Mouse (Mus musculus): ENCODE measurements at regions not wholly inside any gene's neighbourhood (a gene's known extent, or its start where the extent isn't known, plus 50 kb on each side); places are given as distances from the start of the nearest gene placed in this dataset.

DNA sequence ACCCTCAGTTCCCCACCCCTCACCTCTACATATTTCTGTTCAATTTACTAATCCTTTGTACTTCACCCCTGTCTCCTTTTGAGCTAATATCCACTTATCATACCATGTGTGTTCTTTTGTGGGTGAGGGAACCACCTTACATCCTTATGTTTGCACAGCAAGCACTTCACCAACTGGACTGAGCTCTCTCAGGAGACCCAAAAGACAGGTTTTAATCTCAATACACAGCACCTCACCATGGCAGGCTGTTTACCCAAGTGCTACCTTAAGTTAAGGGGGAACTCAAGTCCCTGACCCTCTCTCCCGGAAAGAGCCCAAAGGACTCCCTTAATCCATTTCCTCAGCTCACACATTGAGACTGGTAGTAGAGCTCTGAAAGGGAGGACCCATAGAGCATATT is 62.3 kb upstream of the Agr3 start:
- DNase-seq (ENCODE audit: low spot score), result no peak

DNA sequence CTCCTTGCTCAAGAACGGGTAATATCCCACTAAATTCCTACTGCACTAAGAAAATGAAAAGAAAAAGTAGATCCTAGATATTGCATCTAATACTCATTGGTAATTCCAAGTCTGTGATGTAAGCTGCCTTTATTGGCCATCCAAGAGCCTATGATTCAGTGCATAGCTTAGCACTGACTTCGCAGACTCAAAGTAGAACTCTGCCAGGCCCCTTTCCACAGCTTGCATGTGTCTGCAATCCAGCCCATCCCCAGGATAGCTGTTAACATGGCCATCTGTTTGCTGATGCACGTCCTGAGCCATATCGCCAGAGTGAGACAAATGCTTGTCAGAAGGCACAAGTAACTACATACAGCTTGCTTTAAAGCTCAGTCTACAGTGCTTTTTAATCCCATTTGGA is 72.3 kb upstream of the Agr3 start:
- DNase-seq (ENCODE audit: low spot score), result no peak

DNA sequence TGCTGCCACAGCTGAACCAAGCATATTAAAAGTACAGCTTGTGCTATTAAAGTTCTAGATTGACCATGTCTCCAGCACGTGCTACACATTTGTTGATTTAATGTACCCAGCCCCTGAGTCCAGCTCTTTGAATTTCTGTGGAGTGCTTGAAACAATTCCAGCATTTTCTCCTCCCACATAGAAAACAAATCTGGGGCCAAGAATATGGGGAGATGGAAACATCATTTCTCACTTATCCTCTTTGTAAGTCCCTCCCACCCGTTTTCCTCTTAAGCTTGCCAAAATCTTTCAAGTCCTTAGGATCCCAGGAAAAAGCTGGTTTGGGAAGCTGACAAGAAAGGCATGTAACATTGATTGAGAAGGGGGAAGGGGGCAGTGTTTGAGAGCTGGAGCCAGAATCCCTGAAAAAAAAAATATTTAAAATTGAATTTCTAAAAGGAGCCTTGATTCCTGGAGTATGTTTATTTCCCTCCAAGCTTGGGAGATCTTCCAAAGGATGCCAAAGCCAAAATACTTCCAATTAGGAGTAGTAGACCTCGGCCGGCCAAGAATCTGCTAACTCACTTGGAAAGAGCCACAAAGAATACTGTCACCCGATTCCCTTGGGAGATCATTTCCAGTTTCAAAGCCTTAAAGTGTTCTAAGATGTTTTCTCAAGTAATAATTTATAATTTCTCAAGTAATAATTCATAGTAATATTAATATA is 78.4 kb upstream of the Agr3 start:
- DNase-seq (ENCODE audit: low spot score), result no peak

DNA sequence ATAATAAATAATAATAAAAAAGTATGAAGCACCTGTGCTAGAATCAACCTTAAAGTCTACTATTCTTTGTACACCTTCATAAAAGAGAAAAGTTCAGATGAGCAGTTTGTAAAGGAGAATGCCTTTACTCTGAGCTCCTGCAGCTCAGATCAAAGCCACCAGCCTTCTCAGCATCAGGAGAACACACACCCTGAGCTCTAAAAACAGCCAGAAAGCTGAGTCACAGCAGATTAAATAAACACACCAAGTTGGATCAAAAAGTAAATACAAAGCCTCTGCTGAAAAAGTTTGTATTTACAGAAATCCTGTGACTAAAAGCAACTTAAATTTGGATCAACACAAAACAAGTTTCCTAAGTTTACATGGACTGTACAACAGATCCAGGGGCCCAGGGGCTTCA is 88.5 kb upstream of the Agr3 start:
- DNase-seq (ENCODE audit: low spot score), result no peak

DNA sequence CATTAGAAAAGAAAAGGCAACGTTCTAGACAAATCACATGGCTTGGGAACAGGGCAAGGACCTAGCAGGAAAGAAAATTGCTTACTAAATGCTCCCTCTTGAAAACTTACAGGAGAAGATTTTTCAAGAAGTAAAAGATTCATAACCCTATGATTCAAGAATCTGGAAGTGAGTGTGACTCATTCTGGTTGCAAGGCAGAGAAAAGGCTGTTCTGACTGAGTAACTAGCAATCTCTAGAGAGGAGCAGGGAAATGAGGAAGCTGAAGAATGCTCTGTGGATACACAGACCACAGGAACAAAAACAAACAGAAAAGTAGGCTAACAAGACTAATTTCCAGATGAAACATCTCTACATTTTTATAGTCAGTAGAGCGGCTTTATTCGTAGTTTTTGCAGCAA is 92.1 kb upstream of the Agr3 start:
- no peak for DNase-seq (ENCODE audit: low spot score)

DNA sequence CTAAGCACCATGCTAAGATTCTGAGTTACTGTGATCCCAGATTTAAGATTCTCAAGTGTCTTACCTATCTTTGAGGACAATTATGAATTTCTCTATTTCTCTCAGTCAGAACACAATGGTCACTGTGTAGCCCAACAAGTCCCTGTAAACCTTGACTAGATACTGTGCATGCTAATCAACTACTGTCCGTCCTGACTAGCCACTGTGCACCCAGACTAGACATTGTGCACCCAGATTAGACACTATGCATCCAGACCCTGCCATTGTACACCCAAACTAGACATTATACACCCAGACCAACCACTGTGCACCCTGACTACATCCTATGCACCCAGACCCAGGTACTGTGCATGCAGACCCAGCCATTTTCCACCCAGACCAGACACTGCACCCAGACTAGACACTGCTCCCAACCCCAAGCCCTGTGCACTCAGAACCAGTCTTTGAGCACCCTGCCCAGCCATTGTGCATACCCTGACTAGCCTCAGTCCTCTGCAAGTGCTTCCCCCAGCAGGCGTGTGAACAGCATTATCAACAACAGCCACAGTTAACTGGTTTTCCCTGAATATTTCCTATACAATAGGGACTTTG is 93.4 kb upstream of the Agr3 start:
- DNase-seq (ENCODE audit: low spot score), result no peak

DNA sequence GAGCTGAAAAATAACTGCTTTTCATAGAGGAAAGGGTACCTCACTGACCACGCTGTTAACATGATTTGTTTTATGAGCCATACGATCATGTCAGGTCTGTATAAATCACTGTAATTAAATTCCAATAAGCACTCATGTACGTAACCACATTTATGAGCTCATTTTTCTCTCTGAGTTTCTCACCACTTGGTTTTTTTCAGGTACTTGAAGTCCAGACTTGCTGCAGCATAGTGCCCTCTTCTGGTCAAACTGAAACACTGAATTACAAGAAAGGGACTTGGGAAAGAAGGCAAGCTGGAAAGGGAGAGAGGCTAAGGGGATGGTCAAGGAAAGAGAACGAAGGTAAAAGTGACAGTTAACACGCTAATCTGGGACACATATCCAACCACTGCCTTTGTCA is 94.2 kb upstream of the Agr3 start:
- peak; percentile 10 for DNase-seq (ENCODE audit: low spot score)

DNA sequence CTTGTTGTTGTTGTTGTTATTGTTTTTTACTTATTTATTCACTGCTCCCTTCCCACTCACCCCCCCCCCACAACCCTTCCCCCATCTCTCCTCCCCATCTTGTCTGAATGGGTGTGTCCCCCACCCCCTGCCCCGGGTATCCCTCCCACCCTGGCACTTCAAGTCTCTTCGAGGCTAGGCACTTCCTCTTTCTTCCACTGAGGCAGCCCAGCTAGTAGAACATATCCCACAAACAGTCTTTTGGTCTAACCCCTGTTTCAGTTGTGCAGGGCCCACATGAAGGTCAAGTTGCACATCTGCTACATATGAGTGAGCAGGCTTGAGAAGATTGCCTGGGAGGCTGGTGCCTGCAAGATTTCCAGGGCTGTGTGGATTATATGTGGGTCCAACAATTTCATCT is 97.6 kb upstream of the Agr3 start:
- no peak for DNase-seq (ENCODE audit: low spot score)

DNA sequence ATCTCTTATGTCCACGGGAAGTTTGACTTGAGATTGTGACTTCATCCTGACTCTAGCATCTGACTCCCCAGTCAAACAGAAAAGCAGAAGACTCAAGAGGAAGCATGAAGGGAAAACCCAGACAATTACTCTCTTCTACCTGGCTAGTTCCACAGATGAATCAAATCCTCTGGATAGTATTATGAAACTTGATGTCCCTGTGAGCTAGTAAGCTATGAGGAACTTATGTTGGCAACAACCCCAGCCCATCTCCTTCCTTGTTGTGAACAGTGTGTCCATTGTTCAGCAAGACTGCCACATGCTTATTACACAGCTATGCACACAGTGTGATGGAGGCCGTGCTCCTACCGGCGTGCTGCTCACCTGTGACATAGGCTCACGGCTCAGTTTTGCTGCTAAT is 98.4 kb upstream of the Agr3 start:
- DNase-seq (ENCODE audit: low spot score), result no peak

DNA sequence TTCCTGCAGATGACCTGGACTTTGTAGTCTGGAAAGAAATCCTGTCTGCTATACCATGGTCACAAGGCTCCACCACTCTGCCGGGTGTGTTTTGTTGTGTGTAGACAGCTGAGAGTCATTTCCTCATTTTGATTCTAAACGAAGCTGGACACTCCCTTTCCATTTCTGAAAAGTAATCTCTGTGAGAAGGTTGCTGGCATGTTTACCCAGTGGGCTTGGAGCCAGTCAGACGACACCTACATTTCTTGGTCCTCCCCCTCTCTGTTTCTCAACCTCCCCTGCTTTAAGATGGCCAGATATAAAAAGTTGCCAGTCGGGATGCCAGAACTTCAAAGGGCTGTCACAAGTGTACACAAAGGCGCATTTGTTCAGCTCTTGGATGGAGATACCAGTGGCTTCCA is 100.8 kb upstream of the Agr3 start:
- DNase-seq (ENCODE audit: low spot score), result no peak

DNA sequence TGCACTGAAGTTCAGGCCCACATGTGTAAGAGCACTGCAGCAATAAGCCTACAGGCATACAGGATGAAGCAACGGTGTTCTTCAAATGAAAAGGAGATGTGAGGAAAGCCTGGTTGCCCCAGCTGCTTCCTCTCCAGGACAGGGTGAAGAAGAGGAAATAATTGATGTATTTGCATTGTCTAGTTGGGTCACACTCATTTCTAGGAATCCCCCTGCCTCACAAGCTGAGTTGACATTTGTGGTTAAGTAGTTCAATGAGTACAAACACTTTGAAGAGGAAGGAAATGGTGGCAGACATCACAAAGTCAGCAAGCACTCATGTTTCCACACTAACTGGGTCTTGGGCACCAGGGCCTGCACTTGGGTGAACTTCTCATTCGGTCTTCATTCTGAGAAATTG is 126.2 kb upstream of the Agr3 start:
- no peak for DNase-seq (ENCODE audit: low spot score)

DNA sequence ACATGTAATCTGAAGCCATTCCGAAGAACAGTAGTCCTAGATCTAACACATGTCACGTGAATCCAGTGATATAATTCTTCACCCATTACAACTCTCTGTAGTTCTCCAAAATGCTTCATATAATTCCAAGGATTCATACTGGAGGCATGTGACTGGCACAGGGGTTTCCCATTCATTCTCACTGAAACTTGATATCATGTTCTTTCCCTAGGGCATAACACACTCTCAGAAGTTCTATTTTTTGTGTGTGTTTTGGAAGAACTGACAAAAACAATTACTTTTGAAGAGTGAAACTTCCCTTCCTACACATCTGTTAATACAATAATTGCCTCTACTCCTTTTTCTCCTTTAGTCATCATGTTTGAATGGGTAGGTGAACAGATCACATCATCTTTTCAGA is 150.0 kb upstream of the Agr3 start:
- DNase-seq (ENCODE audit: low spot score), result no peak

DNA sequence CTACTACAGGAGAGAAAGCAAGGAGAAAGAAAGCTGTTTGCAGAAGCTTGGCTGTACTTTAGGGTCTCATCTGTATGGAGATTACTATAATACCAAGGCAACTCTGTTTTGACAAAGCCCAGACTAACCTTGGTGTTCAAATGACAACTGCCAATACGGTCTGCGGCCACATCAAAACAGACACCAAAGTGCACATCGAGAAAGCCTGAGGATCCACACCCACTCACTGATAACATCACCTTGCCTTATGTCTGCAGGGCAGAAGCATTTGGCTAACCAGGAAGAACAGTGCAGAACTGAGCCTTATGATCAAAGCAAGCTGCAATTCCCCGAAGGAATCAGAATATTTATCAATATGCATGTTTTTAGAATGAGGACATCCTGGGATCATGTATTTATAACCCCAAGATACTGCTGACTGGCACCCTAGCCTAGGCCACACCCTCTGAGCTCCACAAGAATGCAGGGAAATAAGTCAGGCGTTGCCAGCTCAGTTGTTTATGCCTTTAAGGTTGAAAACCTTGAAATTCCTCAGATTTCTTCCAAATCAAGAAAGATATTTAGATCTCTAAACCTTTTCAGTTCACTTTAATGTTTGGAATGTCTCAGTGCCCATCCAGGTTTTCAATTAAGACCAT is 154.9 kb upstream of the Agr3 start:
- no peak for DNase-seq (ENCODE audit: low spot score)

DNA sequence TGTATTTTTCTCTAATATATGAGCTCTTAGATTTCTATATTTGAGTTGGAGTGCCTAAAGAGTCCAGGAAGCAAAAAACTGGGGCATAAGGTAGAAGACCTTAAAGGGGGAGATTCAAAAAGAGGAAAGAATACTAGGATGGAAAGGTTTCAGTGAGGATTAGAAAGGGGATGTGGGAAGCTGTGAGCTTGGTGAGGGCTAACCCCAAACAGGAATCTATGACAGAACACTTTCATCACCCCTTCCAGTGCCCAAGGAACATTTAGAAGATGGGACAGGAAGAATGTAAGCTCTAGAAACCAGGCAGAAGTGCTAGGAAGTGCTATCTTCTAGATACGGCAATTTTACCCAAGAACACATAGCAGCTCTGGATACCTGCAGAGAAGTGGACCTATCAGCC is 166.5 kb upstream of the Agr3 start:
- DNase-seq (ENCODE audit: low spot score), result no peak

DNA sequence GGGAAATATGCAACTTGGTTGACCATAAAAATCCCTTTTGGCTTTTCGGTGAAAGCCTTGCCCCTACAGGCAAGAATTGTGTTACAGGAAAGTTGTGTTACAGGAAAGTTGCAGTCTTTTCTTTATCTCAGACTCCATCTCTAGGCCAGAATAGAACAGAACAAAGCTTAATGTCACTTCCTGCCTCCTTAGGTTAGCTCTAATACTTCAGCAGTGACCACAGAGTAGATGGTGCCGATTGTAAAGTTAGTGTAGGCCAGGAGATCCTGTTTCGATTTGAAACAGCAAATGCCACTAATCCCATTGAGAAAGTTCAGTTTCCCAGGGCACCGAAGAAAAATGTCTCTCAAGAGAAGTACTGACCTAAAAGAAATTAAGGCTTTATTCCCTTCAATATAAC is 170.3 kb upstream of the Agr3 start:
- no peak for DNase-seq (ENCODE audit: low spot score)

DNA sequence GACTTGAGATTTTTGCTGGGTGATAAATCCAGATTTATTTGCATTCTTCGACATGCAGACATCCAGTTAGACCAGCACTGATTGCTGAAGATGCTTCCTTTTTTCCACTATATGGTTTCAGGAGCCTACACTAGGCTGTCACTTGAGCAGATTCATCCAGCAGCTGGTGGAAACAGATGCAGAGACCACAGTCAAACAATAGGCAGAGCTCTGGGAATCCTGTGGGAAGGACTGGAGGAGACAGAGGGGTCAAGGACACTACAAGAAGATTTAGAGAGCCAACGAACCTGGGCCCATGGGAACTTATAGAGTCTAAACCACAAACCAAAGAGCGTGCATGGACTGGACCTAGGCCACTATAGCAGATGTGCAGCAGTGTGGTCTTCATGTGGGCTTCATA is 177.4 kb upstream of the Agr3 start:
- no peak for DNase-seq (ENCODE audit: low spot score)

DNA sequence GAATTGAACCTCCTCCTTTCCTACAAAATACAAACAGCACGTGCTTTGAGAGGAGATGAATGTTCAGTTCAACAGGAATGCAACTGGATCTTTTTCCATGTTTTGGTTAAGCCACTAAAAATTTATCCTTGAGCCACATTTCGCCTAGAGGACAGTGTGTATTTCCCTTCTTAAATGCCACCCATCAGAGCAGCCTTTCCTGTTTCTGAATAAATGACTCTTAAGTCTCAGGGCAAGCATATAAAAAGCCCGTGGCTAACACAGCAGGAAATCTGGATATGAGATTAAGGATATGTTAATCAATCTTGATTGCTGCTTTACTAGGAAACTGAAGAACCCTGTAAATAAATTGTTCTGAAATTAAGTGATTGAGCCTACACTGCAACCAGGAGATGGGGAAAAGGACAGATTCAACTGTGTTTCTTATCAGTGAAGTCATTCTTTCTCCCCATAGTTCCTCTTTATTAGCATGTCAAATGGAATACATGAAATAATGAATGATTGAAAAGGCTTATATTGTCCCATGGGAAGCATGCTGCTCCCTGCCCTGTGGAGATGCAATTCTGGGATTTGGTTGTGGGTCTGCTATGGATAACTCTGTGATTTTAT is 178.6 kb upstream of the Agr3 start:
- no peak for DNase-seq (ENCODE audit: low spot score)

DNA sequence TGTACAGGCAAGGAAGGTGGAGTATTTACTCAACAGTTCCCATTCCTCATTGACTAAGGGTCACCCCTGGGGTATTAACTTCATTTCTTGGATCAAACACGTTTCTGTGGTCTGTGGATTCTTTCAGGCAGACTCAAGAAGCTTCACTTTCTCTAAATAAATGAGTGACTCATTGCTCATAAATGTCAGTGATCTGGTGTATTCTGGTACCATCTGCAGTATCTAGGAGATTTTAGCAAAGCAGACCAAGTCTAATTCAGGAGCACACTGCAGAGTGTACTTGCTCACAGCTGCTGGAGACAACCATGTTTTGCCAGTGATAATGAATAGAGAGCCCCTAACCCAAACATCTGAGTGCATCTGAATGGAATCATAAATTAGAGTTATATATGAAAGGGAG is 182.7 kb upstream of the Agr3 start:
- no peak for DNase-seq (ENCODE audit: low spot score)

DNA sequence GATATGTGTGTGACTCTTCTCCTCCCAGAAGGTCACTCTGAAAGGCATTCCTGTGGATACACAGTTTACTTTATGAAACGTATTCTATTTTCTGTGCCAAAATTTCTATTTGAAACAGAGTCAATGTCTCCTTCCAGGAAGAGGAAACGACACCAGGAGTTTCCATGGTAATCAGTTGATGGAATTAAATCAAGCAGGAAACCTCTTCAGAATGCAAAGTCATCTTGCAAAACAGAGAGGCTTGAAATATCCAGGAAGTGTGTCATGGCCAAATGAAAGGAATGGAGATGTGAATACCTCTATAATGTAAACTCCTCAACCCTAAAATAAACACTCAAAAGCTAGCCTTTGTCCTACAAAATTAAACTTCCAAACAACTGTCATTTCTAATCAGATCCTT is 189.0 kb upstream of the Agr3 start:
- no peak for DNase-seq (ENCODE audit: low spot score)

DNA sequence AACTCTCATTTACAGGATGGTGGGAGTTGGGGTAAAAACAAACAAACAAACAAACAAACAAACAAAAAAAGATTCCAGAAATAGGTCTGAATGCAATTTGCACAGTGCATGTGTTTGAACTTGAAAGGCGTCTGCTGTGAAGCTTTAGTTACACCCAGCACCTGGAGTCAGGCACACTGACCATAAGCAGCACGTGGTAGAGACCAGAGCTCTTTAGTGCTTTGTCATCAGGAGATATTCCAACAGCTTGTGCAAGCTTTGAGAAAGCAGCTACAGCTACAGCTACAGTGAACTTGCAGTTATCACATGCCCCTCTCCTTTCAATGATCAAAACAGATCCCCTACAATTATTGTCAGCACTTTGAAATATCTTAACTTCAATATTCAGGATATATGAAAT is 190.4 kb upstream of the Agr3 start:
- no peak for DNase-seq (ENCODE audit: low spot score)

DNA sequence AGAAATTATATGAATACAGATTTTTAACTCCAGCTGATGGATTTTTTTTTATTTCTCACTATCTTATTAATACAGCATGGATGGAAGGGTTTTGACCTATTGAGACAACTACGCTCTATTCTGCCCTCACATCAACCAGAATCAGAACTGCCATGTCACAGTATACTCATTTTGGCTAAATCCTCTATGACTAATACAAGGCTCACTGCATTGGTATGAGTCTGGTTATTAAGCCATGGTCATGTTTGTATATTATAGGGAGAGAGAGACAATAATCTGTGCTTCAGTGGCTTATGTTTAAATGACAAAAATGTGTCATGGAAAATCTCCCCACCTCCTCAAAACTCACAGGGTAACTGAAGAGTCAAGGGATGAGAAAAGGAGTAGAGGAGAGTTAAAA is 191.0 kb upstream of the Agr3 start:
- DNase-seq (ENCODE audit: low spot score), result no peak

DNA sequence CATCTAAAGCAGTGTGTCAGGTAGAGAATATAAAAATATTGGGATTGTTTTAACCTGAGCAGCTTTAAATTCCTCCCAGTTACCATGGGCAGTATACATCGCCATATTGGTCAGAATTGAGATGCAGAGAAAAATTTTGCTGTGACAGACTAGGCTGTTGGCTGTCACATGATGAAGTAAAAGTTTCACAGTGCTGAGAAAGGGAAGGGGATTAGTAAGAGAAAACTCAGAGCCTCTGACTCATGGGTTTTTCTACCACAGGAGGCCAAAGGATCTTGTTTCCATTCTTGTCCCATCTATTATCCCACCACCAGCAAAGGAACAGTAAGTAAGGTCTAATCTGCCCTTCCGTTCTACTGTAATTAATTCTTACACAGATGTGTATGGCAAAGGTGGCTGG is 191.8 kb upstream of the Agr3 start:
- no peak for DNase-seq (ENCODE audit: low spot score)

DNA sequence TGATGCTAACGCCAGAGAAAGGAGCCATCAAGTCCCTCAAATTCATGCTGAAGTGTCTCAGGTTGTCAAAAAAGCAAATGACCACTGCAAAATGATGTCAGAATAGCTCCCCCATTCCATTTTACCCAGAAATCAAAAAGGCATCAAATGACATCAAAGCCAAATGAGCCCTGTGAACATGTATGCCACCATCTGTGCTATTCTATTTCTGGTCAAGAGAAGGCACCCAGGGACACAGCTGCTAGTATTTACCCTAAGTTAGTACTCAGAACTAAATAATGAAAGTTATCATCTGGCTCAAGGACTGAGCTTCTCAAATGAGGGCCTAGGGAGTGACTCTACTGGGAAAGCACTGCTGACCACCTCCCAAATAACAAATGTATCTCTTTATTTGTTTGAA is 191.1 kb upstream of the Ahr start:
- DNase-seq (ENCODE audit: low spot score), result no peak

DNA sequence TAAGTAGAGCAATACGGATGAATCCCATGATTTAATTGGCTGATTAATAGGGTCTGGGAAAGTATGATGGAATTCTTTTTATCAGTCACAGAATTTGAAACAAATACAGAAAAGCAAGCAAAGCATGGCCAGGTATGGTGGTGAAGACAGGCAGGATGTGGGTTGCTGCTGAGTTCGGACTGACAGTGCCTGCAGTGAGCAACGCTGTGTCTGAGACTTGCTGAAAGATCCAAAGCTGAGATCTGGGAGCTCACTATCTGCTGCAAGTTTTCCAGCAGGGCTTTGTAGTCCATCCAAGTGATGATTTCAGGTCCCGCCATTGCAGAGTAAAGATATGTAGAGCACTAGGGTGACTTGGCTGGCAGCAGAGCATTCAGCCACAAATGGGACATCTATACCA is 189.3 kb upstream of the Ahr start:
- DNase-seq (ENCODE audit: low spot score), result no peak
